Mouse (Mus musculus) adrenal gland, postnatal 4 days (tissue): ENCODE data around the gene Cspg5. TPM values are rescaled to one million over a fixed set of nuclear protein-coding genes. Genes with fewer than 3 reads are reported as not detected.
A peak's percentile ranks its signal among the peaks of the same experiment; 100 is the strongest.

ENCODE experiments used
- DNase-seq, 2 experiments: peaks; one replicate each; pipeline ENCODE4 v3.0.0; 2021 to 2022; ENCODE audit warnings: low spot score in 2 of 2, mixed read lengths in 2 of 2
- total RNA-seq, 2 experiments: library from RNA; stranded (reverse); gene quantifications; 2 replicates each; pipeline ENCODE4 v1.2.3; 2021

Gene Cspg5
- total RNA-seq, 2 experiments from 2014 or later, result 38.5 to 41.4 TPM

GRCm38 (mm10) chr9:110249823-110250543 is 6.4 kb downstream of the Cspg5 start:
- no peak for DNase-seq

GRCm38 (mm10) chr9:110250776-110251175 is 7.2 kb downstream of the Cspg5 start:
- DNase-seq, result no peak

- DNase-seq, result no peak
Measured at GRCm38 (mm10) chr9:110255407-110256019, 11.9 kb downstream of the Cspg5 start.

- DNase-seq, result no peak
Measured at GRCm38 (mm10) chr9:110258646-110259045, 15.1 kb downstream of the Cspg5 start.

- no peak for DNase-seq
Measured at GRCm38 (mm10) chr9:110259118-110259517, 15.5 kb downstream of the Cspg5 start.

GRCm38 (mm10) chr9:110263181-110263580 is 19.6 kb downstream of the Cspg5 start:
- no peak for DNase-seq

- no peak for DNase-seq
Measured at GRCm38 (mm10) chr9:110264991-110265390, 21.4 kb downstream of the Cspg5 start.

- DNase-seq, result no peak
Measured at GRCm38 (mm10) chr9:110268416-110268815, 24.8 kb downstream of the Cspg5 start.

GRCm38 (mm10) chr9:110272330-110272729 is 28.7 kb downstream of the Cspg5 start:
- DNase-seq, result no peak

- DNase-seq, result no peak
Measured at GRCm38 (mm10) chr9:110273507-110273906, 29.9 kb downstream of the Cspg5 start.

GRCm38 (mm10) chr9:110275882-110276281 is 32.3 kb downstream of the Cspg5 start:
- no peak for DNase-seq

- DNase-seq, result peak in 1 of 2 experiments; percentile 27
Measured at GRCm38 (mm10) chr9:110277431-110277881, 33.9 kb downstream of the Cspg5 start.

GRCm38 (mm10) chr9:110284075-110284697 is 40.6 kb downstream of the Cspg5 start:
- no peak for DNase-seq

GRCm38 (mm10) chr9:110287321-110287924 is 43.8 kb downstream of the Cspg5 start:
- DNase-seq, result no peak

GRCm38 (mm10) chr9:110293254-110293718 is 49.7 kb downstream of the Cspg5 start:
- DNase-seq, result no peak

- no peak for DNase-seq
Measured at GRCm38 (mm10) chr9:110293873-110294415, 50.4 kb downstream of the Cspg5 start.

GRCm38 (mm10) chr9:110294786-110295185 is 51.2 kb downstream of the Cspg5 start:
- DNase-seq, result no peak

- DNase-seq, result peak; percentile 61 to 70
Measured at GRCm38 (mm10) chr9:110296867-110297627, 53.5 kb downstream of the Cspg5 start.

GRCm38 (mm10) chr9:110304516-110304915 is 60.9 kb downstream of the Cspg5 start:
- no peak for DNase-seq

GRCm38 (mm10) chr9:110304969-110305651 is 61.5 kb downstream of the Cspg5 start, which contains the start of gene Elp6:
Elp6 (plus strand) TSS chr9:110305173.
- peak; percentile 69 to 81 for DNase-seq
